Mouse (Mus musculus) liver, embryonic 11.5 days (tissue): Measurements from ENCODE around the gene Emilin3. TPM values are rescaled to one million over a fixed set of nuclear protein-coding genes. Genes with fewer than 3 reads are reported as not detected.
"Not testable (repeated sequence)": the region's sequence is repeated elsewhere in the genome, so short reads cannot be mapped to it uniquely, and the experiment has no call there.

Experiments used
- ATAC-seq: fragments of 200-750 bp; cut with Nextera tagmentation; replicated peaks from 2 replicates; pipeline ENCODE4 v1.8.0; 2017; ENCODE audit warnings: moderate number of reproducible peaks, mild to moderate bottlenecking, moderate TSS enrichment, moderate library complexity; ENCODE audit not compliant: low FRiP score
- DNase-seq: peaks from one replicate; pipeline ENCODE4 v3.0.0-alpha.2; 2017; ENCODE audit warnings: low spot score
- H3K27ac ChIP-seq: fragments of 300-500 bp; sonication (generic); 2 replicates; pipeline ENCODE4 v1.5.1; 2014; ENCODE audit warnings: mild to moderate bottlenecking, low read depth, low read length, control low read depth
- H3K27me3 ChIP-seq: fragments of 300-500 bp; sonication (generic); replicated peaks from 2 replicates; pipeline ENCODE4 v1.6.1; 2014; ENCODE audit warnings: low read length, mixed read lengths; ENCODE audit not compliant: control insufficient read depth, insufficient read depth
- H3K36me3 ChIP-seq: fragments of 300-500 bp; sonication (generic); 2 replicates; pipeline ENCODE4 v1.6.1; 2014; ENCODE audit warnings: mild to moderate bottlenecking, low read length, moderate library complexity, mixed read lengths; ENCODE audit not compliant: control insufficient read depth, insufficient read depth
- H3K4me1 ChIP-seq: fragments of 300-500 bp; sonication (generic); replicated peaks from 2 replicates; pipeline ENCODE4 v1.6.1; 2014; ENCODE audit warnings: low read length, mixed read lengths; ENCODE audit not compliant: control insufficient read depth, insufficient read depth
- H3K4me2 ChIP-seq: fragments of 300-500 bp; sonication (generic); 2 replicates; pipeline ENCODE4 v1.6.1; 2014; ENCODE audit warnings: mild to moderate bottlenecking, control low read depth, moderate library complexity
- H3K4me3 ChIP-seq: fragments of 300-500 bp; sonication (generic); 2 replicates; pipeline ENCODE4 v1.5.1; 2014; ENCODE audit warnings: low read depth, low read length, control low read depth
- H3K9ac ChIP-seq: fragments of 300-500 bp; sonication (generic); 2 replicates; pipeline ENCODE4 v1.6.1; 2014; ENCODE audit warnings: low read depth, low read length, control low read depth
- H3K9me3 ChIP-seq: fragments of 300-500 bp; sonication (generic); 2 replicates; pipeline ENCODE4 v1.6.1; 2016; ENCODE audit warnings: low read length, inconsistent platforms, mixed read lengths; ENCODE audit not compliant: control insufficient read depth
- WGBS: fragments of 180-500 bp; shearing (Covaris S2); extraction: QIAGEN DNeasy Blood & Tissue Kit; methylation state at CpG from one replicate; pipeline ENCODE4 v1.1.7; 2014; 5-methylcytosine and 5-hydroxymethylcytosine counted together
- polyA plus RNA-seq: library from polyadenylated mRNA; unstranded; fragments of >200 nt; fragmentation: Nextera tagmentation; extraction: Ambion mirVana; gene quantifications from 2 replicates; pipeline ENCODE4 v1.2.1, GENCODE M21; 2014

The Emilin3 gene
- polyA plus RNA-seq: 1.2 and 1.3 TPM in 2 replicates

DNA sequence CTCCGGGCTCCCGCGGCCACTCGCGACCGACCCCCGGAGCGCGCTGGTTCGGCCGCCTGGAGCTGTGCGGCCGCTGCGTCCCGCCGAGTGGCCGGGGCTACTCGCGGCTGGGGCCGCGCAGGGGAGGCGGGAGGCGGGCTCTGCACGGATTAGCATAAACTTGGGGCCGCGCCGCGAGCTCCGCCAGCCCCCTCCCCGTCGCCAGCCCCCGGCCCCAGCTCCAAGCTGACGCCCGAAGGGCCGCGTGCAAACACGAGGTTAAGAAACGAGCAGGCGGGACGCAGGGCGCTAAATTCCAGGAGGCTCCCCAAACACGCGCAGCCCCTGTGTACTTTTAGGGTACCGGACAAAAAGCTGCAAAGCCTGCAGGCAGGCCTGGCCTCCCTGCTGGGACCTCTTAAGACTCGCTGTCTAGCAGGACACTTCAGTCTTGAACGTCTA is at the start of gene Emilin3:
Gene Emilin3, minus strand, starts transcription at position 98 of the 441 bp plus-strand sequence.
- Histone ChIP-seq H3K27ac (no peak within 1 kb of the TSS), H3K4me1 (peaks cover 5% of the 10 kb centered on the region), H3K9me3 (no peaks in the 10 kb centered on the region), H3K4me3 (peak within 1 kb of the TSS; percentile 40), H3K36me3 (no peaks in the 10 kb centered on the region), H3K9ac (no peak within 1 kb of the TSS), H3K4me2 (peak within 1 kb of the TSS; percentile 63), H3K27me3 (peaks cover 64% of the 10 kb centered on the region)
- DNase-seq: peak; percentile 35
- 3% methylated on average over 46 of the region's 46 CpGs for WGBS
- no peak for ATAC-seq

DNA sequence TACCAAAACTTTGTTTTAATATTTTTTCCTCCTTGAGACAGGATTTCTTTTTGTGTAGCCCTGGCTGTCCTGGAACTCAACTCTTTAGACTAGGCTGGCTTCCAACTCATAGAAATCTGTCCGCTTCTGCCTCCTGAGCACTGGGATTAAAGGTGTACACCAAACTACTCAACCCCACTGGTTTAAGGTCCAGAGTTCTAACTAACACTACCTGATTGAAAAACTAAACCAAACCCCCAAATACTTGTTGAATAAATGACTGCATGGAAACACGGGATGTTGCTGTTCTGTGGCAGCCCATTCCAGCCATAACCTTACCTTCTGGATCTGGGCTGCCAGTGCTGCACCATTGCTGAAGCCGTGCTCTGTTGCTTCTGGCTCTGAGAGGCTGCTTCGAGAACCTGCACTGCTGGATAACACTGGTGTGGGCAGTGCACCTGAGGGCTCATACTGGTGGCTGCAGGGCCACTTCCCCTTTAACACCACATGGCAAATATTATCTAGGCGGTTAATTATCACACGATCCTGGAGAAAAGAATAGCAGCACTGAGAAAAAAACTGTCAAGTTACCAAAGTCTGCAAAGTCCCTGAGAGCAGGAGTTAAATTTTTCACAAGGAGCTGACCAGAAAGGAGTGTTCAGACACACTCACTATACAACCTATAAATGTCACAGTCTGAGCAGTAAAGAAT is 49.0 kb upstream of the Emilin3 start:
- DNase-seq (no peak), ATAC-seq (no peak)
- Histone ChIP-seq H3K27me3 (no peaks in the 10 kb centered on the region), H3K4me2 (no peak overlapping the region), H3K9me3 (no peaks in the 10 kb centered on the region), H3K36me3 (peaks cover 15% of the 10 kb centered on the region; the same call in 1 of the 2 replicates), H3K4me1 (no peaks in the 10 kb centered on the region), H3K4me3 (no peak overlapping the region), H3K27ac (no peak overlapping the region), H3K9ac (no peak overlapping the region)
- 78% methylated on average over 6 of the region's 6 CpGs for WGBS

- H3K9ac ChIP-seq: no peak overlapping the region
- 95% methylated on average over 5 of the region's 5 CpGs for WGBS
- H3K4me2 ChIP-seq: no peak overlapping the region
- H3K27me3 ChIP-seq: no peaks in the 10 kb centered on the region
- H3K36me3 ChIP-seq: peaks cover 13% of the 10 kb centered on the region; the same call in 1 of the 2 replicates
- H3K4me1 ChIP-seq: no peaks in the 10 kb centered on the region
- no peak for DNase-seq
- no peak for ATAC-seq
- no peak overlapping the region for H3K27ac ChIP-seq
- no peaks in the 10 kb centered on the region for H3K9me3 ChIP-seq
- H3K4me3 ChIP-seq: no peak overlapping the region
Observed at GRCm38 (mm10) chr2:160959901-160960300, 47.8 kb upstream of the Emilin3 start.

DNA sequence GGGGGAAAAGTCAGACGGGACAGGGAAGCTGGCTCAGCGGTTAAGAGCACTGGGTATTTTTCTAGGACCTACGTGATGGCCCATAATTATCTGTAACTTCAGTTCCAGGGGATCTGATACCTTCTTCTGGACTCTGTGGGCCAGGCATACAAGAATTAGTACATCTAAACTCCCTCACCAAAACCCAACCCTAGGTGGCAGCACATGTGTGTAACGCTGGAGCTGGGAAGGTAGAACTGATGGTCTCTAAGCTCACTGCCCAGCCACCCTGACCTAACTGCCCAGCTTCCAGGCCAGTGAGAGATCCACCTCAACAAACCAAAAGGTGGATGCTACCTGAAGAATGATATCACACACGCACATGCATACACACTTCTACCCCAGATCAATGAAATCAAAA is 46.6 kb upstream of the Emilin3 start:
- peaks cover 18% of the 10 kb centered on the region; the same call in 1 of the 2 replicates for H3K36me3 ChIP-seq
- no peak overlapping the region for H3K4me3 ChIP-seq
- DNase-seq (no peak), ATAC-seq (no peak)
- H3K4me2 ChIP-seq: no peak overlapping the region
- no peaks in the 10 kb centered on the region for H3K9me3 ChIP-seq
- H3K9ac ChIP-seq: no peak overlapping the region
- WGBS: 89% methylated on average over 5 of the region's 5 CpGs
- no peak overlapping the region for H3K27ac ChIP-seq
- no peaks in the 10 kb centered on the region for H3K27me3 ChIP-seq
- H3K4me1 ChIP-seq: no peaks in the 10 kb centered on the region

DNA sequence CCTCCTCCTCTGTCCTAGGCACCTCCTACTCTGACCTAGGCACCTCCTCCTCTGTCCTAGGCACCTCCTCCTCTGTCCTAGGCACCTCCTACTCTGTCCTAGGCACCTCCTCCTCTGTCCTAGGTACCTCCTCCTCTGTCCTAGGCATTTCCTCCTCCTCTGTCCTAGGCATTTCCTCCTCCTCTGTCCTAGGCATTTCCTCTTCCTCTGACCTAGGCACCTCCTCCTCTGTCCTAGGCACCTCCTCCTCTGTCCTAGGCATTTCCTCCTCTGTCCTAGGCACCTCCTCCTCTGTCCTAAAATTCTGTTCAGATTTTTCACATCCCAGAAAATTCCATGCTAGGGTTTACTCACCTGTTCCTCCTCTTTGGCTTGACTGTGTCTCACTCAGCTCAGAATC is 45.7 kb upstream of the Emilin3 start:
- H3K27ac ChIP-seq, H3K9me3 ChIP-seq, ATAC-seq, H3K4me2 ChIP-seq, H3K4me3 ChIP-seq, H3K27me3 ChIP-seq, DNase-seq, H3K4me1 ChIP-seq, H3K9ac ChIP-seq: not testable (repeated sequence)
- H3K36me3 ChIP-seq: peaks cover 20% of the 10 kb centered on the region; the same call in 1 of the 2 replicates

DNA sequence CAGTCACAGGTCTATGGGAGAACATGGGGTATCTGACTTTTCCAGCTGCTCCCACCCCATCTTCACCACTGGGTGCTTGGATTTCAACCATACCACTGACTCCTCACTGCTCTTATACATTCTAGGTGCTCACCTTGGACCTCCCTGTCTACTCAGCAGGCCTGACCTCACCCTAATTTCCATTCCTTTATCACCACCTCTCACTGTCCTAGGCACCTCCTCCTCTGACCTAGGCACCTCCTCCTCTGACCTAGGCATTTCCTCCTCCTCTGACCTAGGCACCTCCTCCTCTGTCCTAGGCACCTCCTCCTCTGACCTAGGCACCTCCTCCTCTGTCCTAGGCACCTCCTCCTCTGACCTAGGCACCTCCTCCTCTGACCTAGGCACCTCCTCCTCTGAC is 45.2 kb upstream of the Emilin3 start:
- not testable (repeated sequence) for H3K4me1 ChIP-seq, H3K9ac ChIP-seq, H3K27me3 ChIP-seq, DNase-seq, ATAC-seq, H3K4me3 ChIP-seq, H3K27ac ChIP-seq, H3K9me3 ChIP-seq, H3K4me2 ChIP-seq
- peaks cover 20% of the 10 kb centered on the region; the same call in 1 of the 2 replicates for H3K36me3 ChIP-seq

- H3K4me3 ChIP-seq: no peak overlapping the region
- peaks cover 26% of the 10 kb centered on the region; the same call in 1 of the 2 replicates for H3K36me3 ChIP-seq
- H3K9me3 ChIP-seq: no peaks in the 10 kb centered on the region
- 70% methylated on average over 7 of the region's 7 CpGs for WGBS
- ATAC-seq (no peak), DNase-seq (no peak)
- H3K4me2 ChIP-seq: no peak overlapping the region
- H3K4me1 ChIP-seq: no peaks in the 10 kb centered on the region
- no peak overlapping the region for H3K27ac ChIP-seq
- no peaks in the 10 kb centered on the region for H3K27me3 ChIP-seq
- no peak overlapping the region for H3K9ac ChIP-seq
Observed at GRCm38 (mm10) chr2:160955331-160955730, 43.2 kb upstream of the Emilin3 start.

DNA sequence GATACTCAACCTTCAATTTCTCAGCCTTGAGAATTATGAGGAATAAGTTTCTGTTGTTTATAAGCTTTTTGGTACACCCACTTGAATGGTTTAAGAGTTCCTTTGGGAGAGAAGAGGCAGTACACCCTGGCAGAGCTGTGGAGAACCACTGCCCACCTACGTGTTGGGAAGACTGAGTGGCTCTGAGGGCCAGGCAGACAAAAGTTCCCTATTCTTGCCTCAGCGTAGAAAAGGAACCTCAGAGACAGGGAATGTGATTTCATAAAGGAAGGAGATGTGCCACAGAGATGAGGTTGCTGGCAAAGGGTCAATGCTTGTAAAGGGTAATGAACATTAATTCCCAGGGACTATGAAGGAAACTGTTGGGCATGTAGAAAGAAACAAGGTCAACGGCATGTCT is 42.4 kb upstream of the Emilin3 start:
- H3K27ac ChIP-seq: no peak overlapping the region
- H3K4me3 ChIP-seq: no peak overlapping the region

More for the DNA sequence above, 42.4 kb upstream of the Emilin3 start:
- no peak overlapping the region for H3K4me2 ChIP-seq
- no peak for DNase-seq
- no peaks in the 10 kb centered on the region for H3K9me3 ChIP-seq
- WGBS: 91% methylated on average over 3 of the region's 3 CpGs
- ATAC-seq: no peak
- H3K9ac ChIP-seq: no peak overlapping the region
- H3K4me1 ChIP-seq: no peaks in the 10 kb centered on the region
- H3K36me3 ChIP-seq: peaks cover 30% of the 10 kb centered on the region
- H3K27me3 ChIP-seq: no peaks in the 10 kb centered on the region
